Mouse (Mus musculus): ENCODE measurements around the gene Nup98. TPM values are rescaled to one million over a fixed set of nuclear protein-coding genes. Genes with fewer than 3 reads are reported as not detected.

Nup98 gene
- total RNA-seq, 1 experiment from 2014 or later: 61.0 TPM

GRCm38 (mm10) chr7:102229814-102230213, 19.8 kb upstream of the Nup98 start:
- no peak for DNase-seq

- DNase-seq: no peak
These were observed 18.2 kb upstream of the Nup98 start for GRCm38 (mm10) chr7:102228049-102228670.

GRCm38 (mm10) chr7:102226051-102226450, 16.1 kb upstream of the Nup98 start:
- no peak for DNase-seq

- peak; percentile 58 for DNase-seq
These were observed 14.1 kb upstream of the Nup98 start for GRCm38 (mm10) chr7:102223883-102224738.

GRCm38 (mm10) chr7:102222830-102223556, 13.0 kb upstream of the Nup98 start:
- DNase-seq: peak; percentile 80

- peak; percentile 48 for DNase-seq
These were observed 12.4 kb upstream of the Nup98 start for GRCm38 (mm10) chr7:102222336-102222735.

GRCm38 (mm10) chr7:102221899-102222298, 11.9 kb upstream of the Nup98 start:
- DNase-seq: no peak

- no peak for DNase-seq
These were observed 1.1 kb upstream of the Nup98 start for GRCm38 (mm10) chr7:102211071-102211470.

GRCm38 (mm10) chr7:102208806-102209363, 1.1 kb downstream of the Nup98 start:
- no peak for DNase-seq

- DNase-seq: no peak
These were observed 4.3 kb downstream of the Nup98 start for GRCm38 (mm10) chr7:102205646-102206045.

GRCm38 (mm10) chr7:102204296-102204857, 5.6 kb downstream of the Nup98 start:
- no peak for DNase-seq

- no peak for DNase-seq
These were observed 8.8 kb downstream of the Nup98 start for GRCm38 (mm10) chr7:102200996-102201785.

- no peak for DNase-seq
These were observed 9.4 kb downstream of the Nup98 start for GRCm38 (mm10) chr7:102200576-102200975.

GRCm38 (mm10) chr7:102192356-102192755, 17.6 kb downstream of the Nup98 start:
- no peak for DNase-seq

- no peak for DNase-seq
These were observed 26.1 kb downstream of the Nup98 start for GRCm38 (mm10) chr7:102183849-102184248.

GRCm38 (mm10) chr7:102170300-102170699, 39.7 kb downstream of the Nup98 start:
- no peak for DNase-seq

GRCm38 (mm10) chr7:102153691-102154090, 56.3 kb downstream of the Nup98 start:
- no peak for DNase-seq

GRCm38 (mm10) chr7:102137898-102138297, 72.1 kb downstream of the Nup98 start:
- DNase-seq: no peak

GRCm38 (mm10) chr7:102137464-102137863, 72.5 kb downstream of the Nup98 start:
- DNase-seq: peak; percentile 22

GRCm38 (mm10) chr7:102132395-102132794, 77.6 kb downstream of the Nup98 start:
- no peak for DNase-seq

- DNase-seq: no peak
These were observed 89.7 kb downstream of the Nup98 start for GRCm38 (mm10) chr7:102120326-102120725.
